Mouse (Mus musculus) hindbrain, embryonic 15.5 days (tissue): Measurements from ENCODE around the gene Rnf144b. TPM values are rescaled to one million over a fixed set of nuclear protein-coding genes. Genes with fewer than 3 reads are reported as not detected.
A peak's percentile ranks its signal among the peaks of the same experiment; 100 is the strongest.

Experiments used
- ATAC-seq: fragments of 200-750 bp; cut with Nextera tagmentation; 2 replicates; pipeline ENCODE4 v1.8.0; 2017; ENCODE audit warnings: low read depth, moderate number of reproducible peaks, moderate TSS enrichment; ENCODE audit not compliant: low FRiP score
- H3K27ac ChIP-seq: fragments of 300-500 bp; sonication (generic); replicated peaks from 2 replicates; pipeline ENCODE4 v1.5.1; 2015; ENCODE audit warnings: mild to moderate bottlenecking, inconsistent platforms
- H3K27me3 ChIP-seq: fragments of 300-500 bp; sonication (generic); 2 replicates; pipeline ENCODE4 v1.6.1; 2015; ENCODE audit warnings: control low read depth, inconsistent platforms
- H3K36me3 ChIP-seq: fragments of 300-500 bp; sonication (generic); 2 replicates; pipeline ENCODE4 v1.6.1; 2015; ENCODE audit warnings: control low read depth, inconsistent platforms
- H3K4me1 ChIP-seq: fragments of 300-500 bp; sonication (generic); replicated peaks from 2 replicates; pipeline ENCODE4 v1.6.1; 2015; ENCODE audit warnings: control low read depth, inconsistent platforms
- H3K4me2 ChIP-seq: fragments of 300-500 bp; sonication (generic); 2 replicates; pipeline ENCODE4 v1.6.1; 2015; ENCODE audit warnings: moderate library complexity, mild to moderate bottlenecking, inconsistent platforms
- H3K4me3 ChIP-seq: fragments of 300-500 bp; sonication (generic); 2 replicates; pipeline ENCODE4 v1.5.1; 2015; ENCODE audit warnings: mild to moderate bottlenecking, inconsistent platforms
- H3K9ac ChIP-seq: fragments of 300-500 bp; sonication (generic); 2 replicates; pipeline ENCODE4 v1.6.1; 2015; ENCODE audit warnings: inconsistent platforms
- H3K9me3 ChIP-seq: fragments of 300-500 bp; sonication (generic); 2 replicates; pipeline ENCODE4 v1.6.1; 2016; ENCODE audit warnings: control low read depth, inconsistent platforms
- WGBS: fragments of 180-500 bp; shearing (Covaris S2); methylation state at CpG from one replicate; pipeline ENCODE4 v1.1.7; 2015; 5-methylcytosine and 5-hydroxymethylcytosine counted together
- polyA plus RNA-seq: library from polyadenylated mRNA; unstranded; fragments of >200 nt; fragmentation: Nextera tagmentation; extraction: Ambion mirVana; gene quantifications from 2 replicates; pipeline ENCODE4 v1.2.1, GENCODE M21; 2015

Rnf144b gene
- polyA plus RNA-seq, 1 experiment from 2014 or later, result 0.96 TPM

DNA sequence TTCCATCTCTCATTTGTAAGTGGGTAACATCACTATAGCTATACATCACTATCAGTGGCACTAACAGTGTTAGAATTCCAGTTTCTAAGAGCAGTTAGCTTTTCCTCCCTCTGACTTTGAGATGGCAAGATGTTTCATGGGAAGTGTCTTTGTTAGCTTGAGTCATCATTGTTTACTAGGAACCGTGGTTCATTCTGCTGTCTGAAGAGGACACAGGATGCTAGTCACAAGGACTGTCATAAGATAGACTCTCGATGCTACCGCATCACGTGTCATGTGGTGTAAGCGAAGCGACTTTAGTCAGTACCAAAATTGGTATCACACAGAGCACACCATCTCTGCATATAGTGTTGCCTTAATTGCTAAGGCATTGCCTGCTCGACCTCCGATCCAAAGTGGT is 105.7 kb downstream of the Rnf144b start:
- Histone ChIP-seq H3K9me3 (no peaks in the 10 kb centered on the region), H3K4me3 (no peak overlapping the region), H3K27ac (no peak overlapping the region), H3K4me1 (peaks cover 21% of the 10 kb centered on the region), H3K36me3 (no peaks in the 10 kb centered on the region), H3K9ac (no peak overlapping the region), H3K27me3 (no peaks in the 10 kb centered on the region), H3K4me2 (no peak overlapping the region)
- 94% methylated on average over 8 of the region's 8 CpGs for WGBS
- no peak for ATAC-seq

DNA sequence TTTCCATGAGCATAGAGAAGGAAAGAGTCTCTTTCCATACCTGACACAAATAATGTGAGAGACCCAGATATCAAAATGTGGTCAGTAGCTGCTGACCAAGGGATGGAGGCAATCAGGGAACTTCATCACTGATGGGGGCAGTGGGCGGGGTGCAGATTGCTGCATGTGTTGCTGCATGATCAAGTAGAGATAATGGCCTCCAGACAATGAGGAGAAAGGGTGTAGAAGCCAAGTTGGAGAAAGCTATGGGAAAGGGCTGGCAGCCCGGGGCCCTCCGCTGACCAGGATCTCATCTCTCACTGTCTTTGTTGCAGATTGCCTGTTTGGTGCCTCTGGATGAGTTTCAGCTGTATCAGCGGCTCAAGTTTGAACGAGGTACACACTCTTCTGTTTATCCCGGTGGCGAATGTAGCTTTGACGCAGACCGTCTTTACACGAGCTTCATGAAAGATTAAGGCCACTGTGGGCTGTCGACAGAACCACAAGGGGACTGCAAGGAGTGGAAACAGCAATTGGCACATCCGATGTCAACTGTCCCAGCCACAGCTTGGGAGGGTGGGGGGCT is 106.3 kb downstream of the Rnf144b start:
- no peak for ATAC-seq
- Histone ChIP-seq H3K27ac (no peak overlapping the region), H3K9ac (no peak overlapping the region), H3K9me3 (no peaks in the 10 kb centered on the region), H3K4me3 (no peak overlapping the region), H3K27me3 (no peaks in the 10 kb centered on the region), H3K4me1 (peaks cover 17% of the 10 kb centered on the region), H3K36me3 (no peaks in the 10 kb centered on the region), H3K4me2 (no peak overlapping the region)
- 92% methylated on average over 12 of the region's 12 CpGs for WGBS

DNA sequence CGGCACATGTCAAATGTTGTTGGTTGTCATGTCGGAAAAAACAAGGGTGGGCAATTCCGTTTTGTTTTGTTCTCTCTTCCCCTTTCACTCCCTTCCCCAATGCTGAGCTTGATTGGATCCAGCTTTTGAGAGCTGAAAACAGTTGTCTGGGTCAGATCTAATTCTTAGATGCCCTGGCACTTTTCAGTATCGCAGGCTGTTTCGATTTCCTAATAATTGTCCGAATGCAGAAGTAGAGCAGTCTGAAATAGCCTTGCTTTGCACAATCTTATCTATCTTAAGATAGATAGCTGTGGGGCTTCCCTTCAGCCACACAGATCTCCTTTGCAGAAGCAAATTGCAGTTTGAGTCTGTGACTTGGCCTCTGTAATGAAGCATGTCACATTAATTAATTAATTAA is 109.7 kb downstream of the Rnf144b start:
- 73% methylated on average over 6 of the region's 6 CpGs for WGBS
- Histone ChIP-seq H3K9ac (no peak overlapping the region), H3K36me3 (no peaks in the 10 kb centered on the region), H3K4me1 (0 out of 2 replicates have a peak, but pooled peaks cover 3% of the 10 kb centered on the region), H3K4me3 (no peak overlapping the region), H3K27me3 (no peaks in the 10 kb centered on the region), H3K4me2 (no peak overlapping the region), H3K27ac (no peak overlapping the region), H3K9me3 (no peaks in the 10 kb centered on the region)
- no peak for ATAC-seq

DNA sequence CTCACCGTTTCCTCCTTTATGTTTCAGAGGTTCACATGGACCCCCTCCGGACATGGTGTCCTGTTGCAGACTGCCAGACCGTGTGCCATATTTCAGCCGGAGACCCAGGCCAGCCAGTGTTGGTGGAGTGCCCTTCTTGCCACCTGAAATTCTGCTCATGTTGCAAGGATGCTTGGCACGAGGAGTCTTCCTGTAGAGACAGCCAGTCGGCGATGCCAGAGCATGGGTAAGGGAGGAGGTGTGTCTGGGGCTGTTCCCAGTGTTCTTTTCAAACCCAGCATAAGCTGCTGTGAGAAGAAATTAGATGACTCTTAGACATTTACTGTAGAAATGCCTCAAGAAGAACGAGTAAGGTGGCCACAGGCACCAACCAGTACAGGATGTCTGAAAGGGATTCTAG is 114.9 kb downstream of the Rnf144b start:
- H3K9me3 ChIP-seq, result no peaks in the 10 kb centered on the region
- 0 out of 2 replicates have a peak, but pooled peaks cover 3% of the 10 kb centered on the region for H3K4me1 ChIP-seq
- whole genome bisulfite sequencing, result 86% methylated on average over 8 of the region's 8 CpGs
- H3K36me3 ChIP-seq, result no peaks in the 10 kb centered on the region
- H3K27ac ChIP-seq, result no peak overlapping the region
- H3K4me3 ChIP-seq, result no peak overlapping the region
- H3K27me3 ChIP-seq, result no peaks in the 10 kb centered on the region
- ATAC-seq, result no peak
- no peak overlapping the region for H3K9ac ChIP-seq
- no peak overlapping the region for H3K4me2 ChIP-seq

DNA sequence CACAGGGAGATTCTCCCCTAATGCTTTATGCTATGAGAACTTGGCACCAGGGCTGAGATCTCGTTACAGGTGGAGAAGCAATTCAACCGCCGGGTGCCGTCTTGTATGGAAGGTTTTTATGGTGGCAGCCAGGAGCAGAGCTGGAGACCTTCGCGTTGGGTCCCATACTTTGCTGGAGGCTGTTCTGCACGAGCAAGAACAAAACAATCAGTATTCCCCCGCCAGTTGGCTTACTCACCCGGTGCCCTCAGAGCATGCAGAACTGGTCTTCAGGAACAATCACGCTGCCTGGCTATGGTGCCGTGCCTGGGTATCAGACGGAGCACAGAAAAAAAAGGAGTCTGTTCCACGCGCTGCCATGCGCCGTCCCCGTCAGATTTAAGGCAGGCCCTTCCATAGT is 115.7 kb downstream of the Rnf144b start:
- Histone ChIP-seq H3K9me3 (no peaks in the 10 kb centered on the region), H3K4me3 (no peak overlapping the region), H3K27ac (no peak overlapping the region), H3K27me3 (no peaks in the 10 kb centered on the region), H3K36me3 (no peaks in the 10 kb centered on the region), H3K4me1 (no peaks in the 10 kb centered on the region), H3K9ac (no peak overlapping the region), H3K4me2 (no peak overlapping the region)
- WGBS, result 80% methylated on average over 17 of the region's 17 CpGs
- no peak for ATAC-seq

DNA sequence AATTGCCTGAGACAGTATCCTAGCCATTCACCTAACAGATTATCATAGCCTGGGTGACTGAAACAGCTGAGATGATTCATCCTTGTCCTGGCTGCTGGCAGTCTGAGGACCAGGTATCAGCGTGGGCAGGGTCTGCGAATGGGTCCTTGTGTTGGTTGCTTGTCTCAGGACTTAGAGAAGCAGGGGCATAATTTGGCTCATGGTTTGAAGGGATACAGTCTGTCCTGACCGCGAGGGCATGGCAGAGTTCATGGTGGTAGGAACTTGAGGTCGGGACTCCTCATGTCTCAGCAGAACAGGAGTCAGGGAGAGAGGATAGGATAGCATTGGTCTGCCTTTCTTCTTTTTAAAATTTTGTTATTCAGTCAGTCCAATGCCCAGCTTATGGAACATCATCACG is 121.1 kb downstream of the Rnf144b start:
- no peak for ATAC-seq

DNA sequence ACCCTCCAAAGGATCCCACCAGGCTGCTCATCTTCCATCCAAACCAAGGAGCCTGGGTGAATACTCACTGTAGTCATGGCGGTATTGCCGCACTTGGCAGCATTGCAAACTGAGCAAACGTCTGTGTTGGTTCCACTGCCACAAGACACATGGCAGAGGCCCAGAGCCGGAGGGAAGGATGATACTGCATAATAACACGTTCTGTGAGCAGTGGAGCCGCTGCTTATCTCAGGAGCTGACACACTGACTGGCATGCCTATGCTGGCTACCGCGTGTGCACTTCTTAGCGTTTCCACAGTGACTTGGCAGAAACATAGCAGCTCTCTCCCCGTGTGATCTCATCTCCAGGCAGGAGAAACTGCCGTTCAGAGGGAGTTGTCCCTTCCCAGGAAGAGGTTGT is 122.3 kb downstream of the Rnf144b start:
- no peaks in the 10 kb centered on the region for H3K36me3 ChIP-seq
- peak; percentile 76 for ATAC-seq
- peak overlapping the region; percentile 49; the same call in 1 of the 2 replicates for H3K27ac ChIP-seq
- H3K9me3 ChIP-seq, result no peaks in the 10 kb centered on the region
- H3K4me1 ChIP-seq, result peaks cover 16% of the 10 kb centered on the region
- no peak overlapping the region for H3K4me2 ChIP-seq
- no peaks in the 10 kb centered on the region for H3K27me3 ChIP-seq
- no peak overlapping the region for H3K4me3 ChIP-seq
- 54% methylated on average over 11 of the region's 11 CpGs for WGBS
- H3K9ac ChIP-seq, result no peak overlapping the region

More for the DNA sequence above, 121.1 kb downstream of the Rnf144b start:
- Histone ChIP-seq H3K27ac (no peak overlapping the region), H3K9ac (no peak overlapping the region), H3K4me3 (no peak overlapping the region), H3K27me3 (no peaks in the 10 kb centered on the region), H3K4me1 (peaks cover 16% of the 10 kb centered on the region), H3K9me3 (no peaks in the 10 kb centered on the region), H3K4me2 (no peak overlapping the region), H3K36me3 (no peaks in the 10 kb centered on the region)
- WGBS, result 96% methylated on average over 6 of the region's 6 CpGs

DNA sequence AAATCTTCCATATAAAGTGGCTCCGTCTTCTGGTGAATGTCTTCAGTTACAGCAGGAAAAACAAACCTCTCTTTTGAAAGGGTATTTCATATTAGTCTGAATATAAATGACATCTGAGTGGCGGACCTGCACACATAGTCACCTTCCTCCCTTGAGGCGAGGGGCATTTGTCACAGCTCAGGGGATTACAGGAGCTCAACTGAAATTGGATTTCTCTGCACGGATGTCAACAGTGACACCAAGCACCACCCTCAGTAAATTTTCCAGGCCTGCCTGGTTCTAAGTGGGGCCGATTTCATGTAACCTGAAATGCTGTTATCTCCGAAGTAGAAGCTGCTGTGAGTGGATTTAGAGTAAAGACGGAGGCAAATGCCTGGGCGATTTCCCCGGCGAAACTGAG is 124.0 kb downstream of the Rnf144b start:
- H3K4me2 ChIP-seq, result no peak overlapping the region
- no peak overlapping the region for H3K9ac ChIP-seq
- H3K27ac ChIP-seq, result no peak overlapping the region
- 68% methylated on average over 10 of the region's 10 CpGs for WGBS
- no peaks in the 10 kb centered on the region for H3K27me3 ChIP-seq
- H3K36me3 ChIP-seq, result no peaks in the 10 kb centered on the region
- H3K4me1 ChIP-seq, result peaks cover 16% of the 10 kb centered on the region
- ATAC-seq, result no peak
- H3K4me3 ChIP-seq, result no peak overlapping the region
- H3K9me3 ChIP-seq, result no peaks in the 10 kb centered on the region

DNA sequence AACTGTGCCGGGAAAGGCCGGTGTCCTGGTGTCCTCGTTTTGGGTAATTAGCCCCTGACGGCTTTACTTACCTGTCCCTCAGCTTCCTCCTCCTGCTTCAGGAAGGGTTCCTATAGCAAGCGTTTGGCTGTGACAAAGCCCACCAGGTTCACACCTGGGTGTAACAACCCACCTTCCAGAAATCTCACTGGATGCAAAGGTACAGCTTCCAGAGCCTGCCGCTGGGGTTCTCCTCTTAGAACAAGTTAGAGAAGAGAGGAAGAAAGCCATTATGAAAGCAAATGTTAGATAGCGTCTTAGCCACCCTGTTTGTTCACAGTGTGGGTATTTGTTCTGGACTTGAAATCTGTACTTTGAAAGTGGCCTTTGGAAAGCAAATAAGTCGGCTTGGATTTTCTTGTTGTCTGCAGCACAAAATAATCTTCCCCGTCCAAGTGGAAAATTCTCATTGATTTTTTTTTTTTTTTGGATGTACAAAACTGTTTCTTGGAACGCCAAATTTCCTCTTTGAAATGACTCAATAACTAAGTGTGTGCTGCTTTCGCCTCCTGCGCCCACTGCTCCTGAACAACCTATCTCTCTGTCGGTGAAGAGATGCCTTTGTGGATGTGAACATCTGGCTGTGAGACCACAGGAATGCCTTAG is 124.8 kb downstream of the Rnf144b start:
- H3K4me3 ChIP-seq, result no peak overlapping the region
- no peak overlapping the region for H3K4me2 ChIP-seq
- H3K36me3 ChIP-seq, result no peaks in the 10 kb centered on the region
- peaks cover 16% of the 10 kb centered on the region for H3K4me1 ChIP-seq
- H3K27ac ChIP-seq, result no peak overlapping the region
- no peak for ATAC-seq
- H3K27me3 ChIP-seq, result no peaks in the 10 kb centered on the region
- no peak overlapping the region for H3K9ac ChIP-seq
- WGBS, result 77% methylated on average over 13 of the region's 13 CpGs
- H3K9me3 ChIP-seq, result no peaks in the 10 kb centered on the region

DNA sequence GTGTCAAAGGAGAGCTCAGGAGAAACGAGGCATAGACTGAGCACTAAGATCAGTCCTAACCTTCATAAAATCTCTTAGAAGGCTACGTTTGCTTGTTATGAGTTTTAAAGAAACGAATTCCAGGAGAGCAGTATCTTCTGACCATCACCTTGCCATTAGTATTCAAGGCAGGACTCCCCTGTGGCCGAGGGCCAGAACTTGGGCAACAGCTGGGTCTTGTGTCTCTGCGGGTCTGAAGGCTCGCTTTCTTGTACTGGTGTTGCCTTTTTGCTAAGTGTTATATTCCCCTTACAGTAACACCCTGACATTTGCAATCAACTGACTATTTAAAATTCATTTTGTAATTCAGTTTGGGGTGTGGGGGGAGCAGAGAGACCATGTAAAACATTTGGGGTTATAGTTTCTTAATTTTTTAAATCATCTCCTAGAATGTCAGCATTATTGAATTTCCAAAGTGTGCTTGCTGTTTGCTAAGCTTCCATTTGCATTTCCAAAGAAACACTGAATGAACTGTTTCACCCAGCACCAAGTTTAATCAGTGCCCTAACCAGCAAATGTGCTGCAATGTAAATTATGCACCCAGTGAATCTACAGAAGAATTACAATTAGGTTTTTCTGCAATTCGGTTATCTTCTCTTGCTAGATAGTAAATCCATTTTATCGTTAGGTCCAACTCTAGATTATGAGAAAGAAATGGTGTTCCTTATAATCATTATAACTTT is 126.0 kb downstream of the Rnf144b start:
- no peaks in the 10 kb centered on the region for H3K27me3 ChIP-seq
- no peak overlapping the region for H3K4me3 ChIP-seq
- WGBS, result 47% methylated on average over 8 of the region's 8 CpGs
- H3K9me3 ChIP-seq, result no peaks in the 10 kb centered on the region
- no peaks in the 10 kb centered on the region for H3K36me3 ChIP-seq
- H3K9ac ChIP-seq, result no peak overlapping the region
- 0 out of 2 replicates have a peak overlapping the region, but pooled peaks have one; percentile 52 for H3K27ac ChIP-seq
- no peak; the same call in 1 of the 2 replicates for ATAC-seq
- H3K4me2 ChIP-seq, result no peak overlapping the region
- H3K4me1 ChIP-seq, result peaks cover 16% of the 10 kb centered on the region

DNA sequence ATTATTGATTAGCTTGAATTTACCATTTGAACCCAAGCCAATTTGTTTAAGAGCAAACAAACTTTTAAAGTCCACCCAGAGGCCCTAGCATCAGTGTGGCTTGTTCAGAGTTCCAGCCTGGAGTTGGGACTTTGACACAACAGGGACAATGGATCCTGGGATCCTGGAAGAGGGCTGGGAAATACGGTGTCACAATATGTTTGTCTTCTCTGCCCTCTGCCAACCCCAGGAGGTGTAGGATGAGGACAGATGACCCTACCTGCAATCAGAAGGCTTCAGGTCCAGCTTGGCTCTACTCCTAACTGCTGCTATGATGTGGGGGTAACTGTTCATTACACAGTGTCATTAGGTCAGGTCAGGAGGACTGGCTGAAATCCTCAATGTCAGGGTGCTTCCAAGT is 128.2 kb downstream of the Rnf144b start:
- H3K9me3 ChIP-seq, result no peaks in the 10 kb centered on the region
- ATAC-seq, result no peak
- no peak overlapping the region for H3K9ac ChIP-seq
- H3K4me1 ChIP-seq, result peaks cover 5% of the 10 kb centered on the region; the same call in 1 of the 2 replicates
- no peak overlapping the region for H3K4me3 ChIP-seq
- H3K36me3 ChIP-seq, result no peaks in the 10 kb centered on the region
- H3K4me2 ChIP-seq, result no peak overlapping the region
- H3K27me3 ChIP-seq, result no peaks in the 10 kb centered on the region
- WGBS, result 90% methylated on average over 1 of the region's 1 CpGs
- no peak overlapping the region for H3K27ac ChIP-seq

DNA sequence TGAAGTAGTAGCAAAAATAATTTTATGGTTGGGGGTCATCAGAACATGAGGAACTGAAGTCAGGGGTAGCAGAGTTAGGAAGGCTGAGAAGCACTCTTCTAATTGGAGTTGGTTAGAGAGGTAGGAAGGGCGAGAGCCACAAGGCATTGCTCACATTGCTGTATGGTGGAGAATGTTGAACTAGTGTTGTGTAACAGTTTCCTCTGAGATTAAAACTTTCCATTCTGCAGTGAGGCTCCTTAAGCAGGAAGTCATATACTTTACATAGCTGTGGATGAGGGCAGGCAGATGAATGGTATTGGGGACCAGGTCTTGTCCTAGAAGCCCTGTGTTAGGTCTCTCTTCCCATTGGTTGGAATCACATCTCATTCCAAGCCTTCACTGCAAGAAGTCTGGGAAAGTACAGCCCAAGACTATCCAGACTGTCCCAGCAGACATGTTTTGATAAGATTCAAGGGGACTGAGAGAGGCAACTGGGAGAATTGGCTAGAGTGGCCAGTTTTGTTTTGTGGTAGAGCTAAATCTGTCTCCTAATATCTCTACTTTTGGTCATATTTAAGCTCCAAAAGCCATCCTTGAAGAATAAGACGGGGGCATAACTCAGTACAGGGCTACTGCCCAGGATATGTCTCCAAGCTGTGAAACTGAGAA is 128.8 kb downstream of the Rnf144b start:
- Histone ChIP-seq H3K27ac (no peak overlapping the region), H3K4me1 (no peaks in the 10 kb centered on the region), H3K4me2 (no peak overlapping the region), H3K9me3 (no peaks in the 10 kb centered on the region), H3K9ac (no peak overlapping the region), H3K4me3 (no peak overlapping the region), H3K27me3 (no peaks in the 10 kb centered on the region), H3K36me3 (no peaks in the 10 kb centered on the region)
- no peak for ATAC-seq
- 87% methylated on average over 2 of the region's 2 CpGs for WGBS
